In genomic region chr1:88424602-88425252, GRCm38 (mm10) we compare ENCODE assay signal across 7 mouse cellular contexts. TPM values are rescaled to one million over a fixed set of nuclear protein-coding genes. Genes with fewer than 3 reads are reported as not detected.
DNase-seq lines count a peak whose midpoint lies in the region; ATAC-seq and TF ChIP-seq lines count a peak whose summit lies in the region.

No protein-coding gene starts in this region.

- H3K4me3 ChIP-seq in midbrain, embryonic 14.5 days (replicated peaks; ENCODE audit: low read depth, low read length), result no peak overlapping the region
- no peak overlapping the region for H3K4me3 ChIP-seq in small intestine, adult 2 months (ENCODE audit: low read depth, low read length)

- no peak overlapping the region for H3K9ac ChIP-seq in midbrain, embryonic 14.5 days (replicated peaks; ENCODE audit: low read length)

- TF ChIP-seq POLR2A in small intestine, adult 2 months (IDR thresholded peaks at IDR 0.05; ENCODE audit: low read depth, low read length), result no peak

- DNase-seq in adipocyte (ENCODE audit: low spot score), result peak; percentile 84
- DNase-seq in cerebellum, postnatal 14 days, result peak; percentile 90 to 94
- DNase-seq in frontal cortex, postnatal 25 days (ENCODE audit: low spot score in 2 of 2), result peak; percentile 64 to 76
- peak; percentile 88 for DNase-seq in induced T-regulatory cell, adult 2 months (ENCODE audit: low read depth)
- peak; percentile 64 to 78 for DNase-seq in left cerebral cortex, postnatal 10 days (ENCODE audit: extremely low spot score in 1 of 2, low spot score in 2 of 2)
- DNase-seq in midbrain, embryonic 14.5 days, result peak; percentile 92

- no peaks in the 10 kb centered on the region for H3K9me3 ChIP-seq in midbrain, embryonic 14.5 days (ENCODE audit: control insufficient read depth, low read length)

- intact Hi-C loops in left cerebral cortex, postnatal 10 days (cut with DNase I), result loop anchor here (5.0 kb wide), 1 partner anchor 67 kb away; no protein-coding TSS in a partner anchor

- no peak overlapping the region for H3K27ac ChIP-seq in midbrain, embryonic 14.5 days (replicated peaks; ENCODE audit: low read depth, low read length)
- no peak overlapping the region for H3K27ac ChIP-seq in small intestine, adult 2 months (ENCODE audit: insufficient read depth, low read depth, low read length)

- H3K4me2 ChIP-seq in midbrain, embryonic 14.5 days (ENCODE audit: low read length), result no peak overlapping the region

- H3K36me3 ChIP-seq in midbrain, embryonic 14.5 days (ENCODE audit: control insufficient read depth, insufficient read depth, low read length), result no peaks in the 10 kb centered on the region
- no peaks in the 10 kb centered on the region for H3K36me3 ChIP-seq in small intestine, adult 2 months (ENCODE audit: control insufficient read depth, insufficient read depth, low read length)

- H3K27me3 ChIP-seq in midbrain, embryonic 14.5 days (ENCODE audit: control insufficient read depth, insufficient read depth, low read length), result no peaks in the 10 kb centered on the region
- no peaks in the 10 kb centered on the region for H3K27me3 ChIP-seq in small intestine, adult 2 months (ENCODE audit: control insufficient read depth, insufficient read depth, low read length)

- TF ChIP-seq CTCF in small intestine, adult 2 months (IDR thresholded peaks at IDR 0.05; ENCODE audit: extremely low read depth, insufficient read length, insufficient replicate concordance, low read depth, low read length), result peak; percentile 90; the same call in 1 of the 2 replicates

- peaks cover 8% of the 10 kb centered on the region; the same call in 1 of the 2 replicates for H3K4me1 ChIP-seq in midbrain, embryonic 14.5 days (ENCODE audit: control insufficient read depth, insufficient read depth, low read length)
- no peaks in the 10 kb centered on the region for H3K4me1 ChIP-seq in small intestine, adult 2 months (ENCODE audit: control insufficient read depth, insufficient read depth, insufficient read length, low read length)

- WGBS in midbrain, embryonic 14.5 days, result 23% methylated on average over 8 of the region's 8 CpGs
- 19% methylated on average over 8 of the region's 8 CpGs for WGBS in small intestine, adult 2 months

- peak; percentile 74 for ATAC-seq in midbrain, embryonic 14.5 days (ENCODE audit: low FRiP score, low TSS enrichment)

RNA-seq across cellular contexts. Expression of gene Spp2, which starts 18.0 kb away (rescaled TPM):
- under 1 TPM in 1 of 2 experiments, not detected in 1; 0.56 TPM for total RNA-seq in left cerebral cortex, postnatal 10 days (2021)
- 0.47 and 0.81 TPM in 2 replicates for polyA plus RNA-seq in midbrain, embryonic 14.5 days (2014; fragmentation: Nextera tagmentation; extraction: Ambion mirVana)
- polyA plus RNA-seq in small intestine, adult 2 months (2012; rRNA removed), result not detected in 2 replicates
